Mouse (Mus musculus): ENCODE results near the gene Tlcd1. TPM values are rescaled to one million over a fixed set of nuclear protein-coding genes. Genes with fewer than 3 reads are reported as not detected.

The Tlcd1 gene
- polyA plus RNA-seq, 1 experiment from 2014 or later, result 13.2 TPM

GRCm38 (mm10) chr11:78146707-78147543 lies 29.6 kb upstream of the Tlcd1 start:
- Histone ChIP-seq H3K4me3 (no peak overlapping the region), H3K36me3 (peaks cover 47% of the 10 kb centered on the region), H3K9ac (no peak overlapping the region), H3K4me2 (no peak overlapping the region), H3K27ac (replicated peaks) (no peak overlapping the region), H3K9me3 (no peaks in the 10 kb centered on the region), H3K4me1 (replicated peaks) (peaks cover 1% of the 10 kb centered on the region), H3K27me3 (no peaks in the 10 kb centered on the region)
- 95% methylated on average over 6 of the region's 6 CpGs for WGBS
- ATAC-seq (ENCODE audit: low FRiP score, low read depth), result no peak

GRCm38 (mm10) chr11:78151161-78151560 lies 25.4 kb upstream of the Tlcd1 start:
- Histone ChIP-seq H3K27ac (replicated peaks) (no peak overlapping the region), H3K4me2 (no peak overlapping the region), H3K4me3 (no peak overlapping the region), H3K27me3 (no peaks in the 10 kb centered on the region), H3K9ac (no peak overlapping the region), H3K4me1 (replicated peaks) (peaks cover 39% of the 10 kb centered on the region), H3K36me3 (peaks cover 45% of the 10 kb centered on the region), H3K9me3 (no peaks in the 10 kb centered on the region)
- ATAC-seq (ENCODE audit: low FRiP score, low read depth), result no peak
- 29% methylated on average over 1 of the region's 1 CpGs for WGBS

GRCm38 (mm10) chr11:78152299-78153231 lies 23.9 kb upstream of the Tlcd1 start:
- no peak overlapping the region for H3K9ac ChIP-seq
- H3K4me3 ChIP-seq, result no peak overlapping the region
- H3K9me3 ChIP-seq, result no peaks in the 10 kb centered on the region
- ATAC-seq (ENCODE audit: low FRiP score, low read depth), result peak; percentile 84
- H3K36me3 ChIP-seq, result peaks cover 41% of the 10 kb centered on the region
- 32% methylated on average over 9 of the region's 9 CpGs for WGBS
- H3K27me3 ChIP-seq, result no peaks in the 10 kb centered on the region
- peaks cover 46% of the 10 kb centered on the region for H3K4me1 ChIP-seq (replicated peaks)
- H3K27ac ChIP-seq (replicated peaks), result peak overlapping the region; percentile 85
- peak overlapping the region; percentile 18 for H3K4me2 ChIP-seq

GRCm38 (mm10) chr11:78153778-78154177 lies 22.7 kb upstream of the Tlcd1 start:
- Histone ChIP-seq H3K4me3 (no peak overlapping the region), H3K4me2 (no peak overlapping the region), H3K27ac (replicated peaks) (peak overlapping the region; percentile 85), H3K27me3 (no peaks in the 10 kb centered on the region), H3K9ac (peak overlapping the region; percentile 6; the same call in 1 of the 2 replicates), H3K4me1 (replicated peaks) (peaks cover 47% of the 10 kb centered on the region), H3K9me3 (no peaks in the 10 kb centered on the region), H3K36me3 (peaks cover 53% of the 10 kb centered on the region)
- ATAC-seq (ENCODE audit: low FRiP score, low read depth), result 0 out of 2 replicates have a peak, but pooled peaks have one; percentile 13
- WGBS, result 61% methylated on average over 13 of the region's 13 CpGs

- H3K27ac ChIP-seq (replicated peaks), result peak overlapping the region; percentile 43; the same call in 1 of the 2 replicates
- H3K36me3 ChIP-seq, result peaks cover 58% of the 10 kb centered on the region
- H3K9ac ChIP-seq, result no peak overlapping the region
- no peaks in the 10 kb centered on the region for H3K27me3 ChIP-seq
- no peaks in the 10 kb centered on the region for H3K9me3 ChIP-seq
- WGBS, result 63% methylated on average over 5 of the region's 5 CpGs
- H3K4me1 ChIP-seq (replicated peaks), result peaks cover 52% of the 10 kb centered on the region
- no peak for ATAC-seq (ENCODE audit: low FRiP score, low read depth)
- H3K4me3 ChIP-seq, result no peak overlapping the region
- H3K4me2 ChIP-seq, result no peak overlapping the region
These were observed 20.8 kb upstream of the Tlcd1 start for GRCm38 (mm10) chr11:78155674-78156073.

- H3K36me3 ChIP-seq, result peaks cover 56% of the 10 kb centered on the region
These were observed 20.3 kb upstream of the Tlcd1 start for GRCm38 (mm10) chr11:78156156-78156699.

GRCm38 (mm10) chr11:78159096-78159495 lies 17.4 kb upstream of the Tlcd1 start:
- Histone ChIP-seq H3K4me2 (no peak overlapping the region), H3K36me3 (peaks cover 52% of the 10 kb centered on the region), H3K9me3 (no peaks in the 10 kb centered on the region), H3K9ac (no peak overlapping the region), H3K4me3 (no peak overlapping the region), H3K27me3 (no peaks in the 10 kb centered on the region), H3K27ac (replicated peaks) (0 out of 2 replicates have a peak overlapping the region, but pooled peaks have one; percentile 18), H3K4me1 (replicated peaks) (peaks cover 59% of the 10 kb centered on the region)
- ATAC-seq (ENCODE audit: low FRiP score, low read depth), result peak; percentile 28; the same call in 1 of the 2 replicates
- 23% methylated on average over 2 of the region's 2 CpGs for WGBS

More at GRCm38 (mm10) chr11:78156156-78156699, 20.3 kb upstream of the Tlcd1 start:
- no peak overlapping the region for H3K4me3 ChIP-seq
- H3K4me1 ChIP-seq (replicated peaks), result peaks cover 55% of the 10 kb centered on the region
- H3K4me2 ChIP-seq, result no peak overlapping the region
- ATAC-seq (ENCODE audit: low FRiP score, low read depth), result no peak
- 78% methylated on average over 6 of the region's 6 CpGs for WGBS
- H3K27ac ChIP-seq (replicated peaks), result peak overlapping the region; percentile 36
- no peaks in the 10 kb centered on the region for H3K27me3 ChIP-seq
- H3K9ac ChIP-seq, result no peak overlapping the region
- no peaks in the 10 kb centered on the region for H3K9me3 ChIP-seq

GRCm38 (mm10) chr11:78159557-78159956 lies 17.0 kb upstream of the Tlcd1 start:
- H3K4me3 ChIP-seq, result no peak overlapping the region
- peaks cover 47% of the 10 kb centered on the region for H3K36me3 ChIP-seq
- ATAC-seq (ENCODE audit: low FRiP score, low read depth), result no peak
- no peak overlapping the region for H3K9ac ChIP-seq
- no peaks in the 10 kb centered on the region for H3K9me3 ChIP-seq
- H3K4me2 ChIP-seq, result no peak overlapping the region
- H3K4me1 ChIP-seq (replicated peaks), result peaks cover 55% of the 10 kb centered on the region
- H3K27me3 ChIP-seq, result no peaks in the 10 kb centered on the region
- 0 out of 2 replicates have a peak overlapping the region, but pooled peaks have one; percentile 18 for H3K27ac ChIP-seq (replicated peaks)
- WGBS, result 87% methylated on average over 7 of the region's 7 CpGs

GRCm38 (mm10) chr11:78160171-78160570 lies 16.3 kb upstream of the Tlcd1 start:
- Histone ChIP-seq H3K27ac (replicated peaks) (0 out of 2 replicates have a peak overlapping the region, but pooled peaks have one; percentile 18), H3K9me3 (no peaks in the 10 kb centered on the region), H3K9ac (no peak overlapping the region), H3K4me2 (no peak overlapping the region), H3K4me3 (no peak overlapping the region), H3K27me3 (no peaks in the 10 kb centered on the region), H3K4me1 (replicated peaks) (peaks cover 49% of the 10 kb centered on the region), H3K36me3 (peaks cover 43% of the 10 kb centered on the region)
- ATAC-seq (ENCODE audit: low FRiP score, low read depth), result no peak
- whole genome bisulfite sequencing, result 90% methylated on average over 18 of the region's 18 CpGs

GRCm38 (mm10) chr11:78160675-78161074 lies 15.8 kb upstream of the Tlcd1 start:
- Histone ChIP-seq H3K27me3 (no peaks in the 10 kb centered on the region), H3K9me3 (no peaks in the 10 kb centered on the region), H3K4me1 (replicated peaks) (peaks cover 47% of the 10 kb centered on the region), H3K9ac (no peak overlapping the region), H3K27ac (replicated peaks) (no peak overlapping the region), H3K36me3 (peaks cover 41% of the 10 kb centered on the region), H3K4me3 (no peak overlapping the region), H3K4me2 (no peak overlapping the region)
- WGBS, result 88% methylated on average over 3 of the region's 3 CpGs
- no peak for ATAC-seq (ENCODE audit: low FRiP score, low read depth)

GRCm38 (mm10) chr11:78161169-78161568 lies 15.3 kb upstream of the Tlcd1 start:
- no peaks in the 10 kb centered on the region for H3K9me3 ChIP-seq
- H3K4me1 ChIP-seq (replicated peaks), result peaks cover 51% of the 10 kb centered on the region
- no peak overlapping the region for H3K4me3 ChIP-seq
- H3K9ac ChIP-seq, result no peak overlapping the region
- ATAC-seq (ENCODE audit: low FRiP score, low read depth), result no peak
- H3K27ac ChIP-seq (replicated peaks), result peak overlapping the region; percentile 94; the same call in 1 of the 2 replicates
- 0 out of 2 replicates have a peak overlapping the region, but pooled peaks have one; percentile 63 for H3K4me2 ChIP-seq
- no peaks in the 10 kb centered on the region for H3K27me3 ChIP-seq
- H3K36me3 ChIP-seq, result peaks cover 36% of the 10 kb centered on the region
- WGBS, result 88% methylated on average over 14 of the region's 14 CpGs

Data from hindbrain, embryonic 15.5 days (tissue).